Mouse (Mus musculus) embryonic fibroblast, embryonic 13.5 days (primary cell): ENCODE results near the gene Fam184b. TPM values are rescaled to one million over a fixed set of nuclear protein-coding genes. Genes with fewer than 3 reads are reported as not detected.
A peak's percentile ranks its signal among the peaks of the same experiment; 100 is the strongest.

ENCODE experiments used
- H3K27ac ChIP-seq: 2 replicates; pipeline ENCODE4 v1.5.1; 2012; ENCODE audit warnings: low read length, control low read depth, inconsistent platforms; ENCODE audit not compliant: insufficient read depth
- H3K4me1 ChIP-seq: 2 replicates; pipeline ENCODE4 v1.6.1; 2011; ENCODE audit warnings: low read length; ENCODE audit not compliant: control insufficient read depth, insufficient read depth
- H3K4me3 ChIP-seq: 2 replicates; pipeline ENCODE4 v1.5.1; 2011; ENCODE audit warnings: mild to moderate bottlenecking, control low read depth, low read length; ENCODE audit not compliant: insufficient read depth
- CTCF ChIP-seq: IDR thresholded peaks from 2 replicates; pipeline ENCODE4 v1.5.1; 2011; ENCODE audit warnings: mild to moderate bottlenecking, control low read depth, low read length, moderate library complexity, borderline replicate concordance; ENCODE audit not compliant: insufficient read depth
- POLR2A ChIP-seq: IDR thresholded peaks from 2 replicates; pipeline ENCODE4 v1.6.1; 2011; ENCODE audit warnings: low read depth, mild to moderate bottlenecking, control low read depth, low read length, moderate library complexity
- polyA plus RNA-seq: library from polyadenylated mRNA; stranded (reverse); fragments of >200 nt; gene quantifications from 2 replicates; pipeline ENCODE4 v1.2.4, GENCODE M21; 2011; ENCODE audit warnings: low read depth; ENCODE audit not compliant: missing spikeins, insufficient read length

Fam184b gene
- polyA plus RNA-seq, 1 experiment, result not detected

GRCm38 (mm10) chr5:45564054-45564453 is 75.4 kb downstream of the Fam184b start:
- H3K4me1 ChIP-seq, result no peaks in the 10 kb centered on the region
- H3K4me3 ChIP-seq, result no peak overlapping the region
- H3K27ac ChIP-seq, result no peak overlapping the region
- TF ChIP-seq POLR2A (no peak), CTCF (no peak)

GRCm38 (mm10) chr5:45549586-45549985 is 89.8 kb downstream of the Fam184b start:
- Histone ChIP-seq H3K27ac (no peak overlapping the region), H3K4me3 (no peak overlapping the region), H3K4me1 (no peaks in the 10 kb centered on the region)
- TF ChIP-seq POLR2A, result no peak

GRCm38 (mm10) chr5:45543374-45543773 is 96.0 kb downstream of the Fam184b start:
- H3K27ac ChIP-seq, result no peak overlapping the region
- no peaks in the 10 kb centered on the region for H3K4me1 ChIP-seq
- TF ChIP-seq CTCF, result no peak
- no peak for TF ChIP-seq POLR2A
- H3K4me3 ChIP-seq, result no peak overlapping the region

- TF ChIP-seq CTCF (no peak), POLR2A (no peak)
- no peak overlapping the region for H3K4me3 ChIP-seq
These were observed 99.9 kb downstream of the Fam184b start for GRCm38 (mm10) chr5:45539502-45539901.

GRCm38 (mm10) chr5:45535177-45535576 is 104.2 kb downstream of the Fam184b start:
- TF ChIP-seq POLR2A, result no peak
- no peak for TF ChIP-seq CTCF
- Histone ChIP-seq H3K4me3 (no peak overlapping the region), H3K27ac (no peak overlapping the region), H3K4me1 (no peaks in the 10 kb centered on the region)

More at GRCm38 (mm10) chr5:45539502-45539901, 99.9 kb downstream of the Fam184b start:
- H3K4me1 ChIP-seq, result no peaks in the 10 kb centered on the region
- H3K27ac ChIP-seq, result no peak overlapping the region

- H3K4me1 ChIP-seq, result no peaks in the 10 kb centered on the region
- peak; percentile 33; the same call in 1 of the 2 replicates for TF ChIP-seq CTCF
- no peak for TF ChIP-seq POLR2A
- no peak overlapping the region for H3K4me3 ChIP-seq
- H3K27ac ChIP-seq, result no peak overlapping the region
These were observed 104.9 kb downstream of the Fam184b start for GRCm38 (mm10) chr5:45534319-45535098.

- TF ChIP-seq CTCF, result no peak
- TF ChIP-seq POLR2A, result no peak
- Histone ChIP-seq H3K27ac (no peak overlapping the region), H3K4me1 (no peaks in the 10 kb centered on the region), H3K4me3 (no peak overlapping the region)
These were observed 109.7 kb downstream of the Fam184b start for GRCm38 (mm10) chr5:45529696-45530095.

- no peak overlapping the region for H3K27ac ChIP-seq
- H3K4me3 ChIP-seq, result no peak overlapping the region
- H3K4me1 ChIP-seq, result peaks cover 3% of the 10 kb centered on the region; the same call in 1 of the 2 replicates
- TF ChIP-seq CTCF (no peak), POLR2A (no peak)
These were observed 113.1 kb downstream of the Fam184b start for GRCm38 (mm10) chr5:45526338-45526737.

GRCm38 (mm10) chr5:45525101-45525500 is 114.3 kb downstream of the Fam184b start:
- no peak for TF ChIP-seq POLR2A
- no peak for TF ChIP-seq CTCF
- H3K4me1 ChIP-seq, result peaks cover 3% of the 10 kb centered on the region; the same call in 1 of the 2 replicates
- no peak overlapping the region for H3K27ac ChIP-seq
- H3K4me3 ChIP-seq, result no peak overlapping the region

- TF ChIP-seq POLR2A (no peak), CTCF (no peak)
- H3K4me3 ChIP-seq, result peak overlapping the region; percentile 99
- no peak overlapping the region for H3K27ac ChIP-seq
- H3K4me1 ChIP-seq, result peaks cover 3% of the 10 kb centered on the region; the same call in 1 of the 2 replicates
These were observed 117.8 kb downstream of the Fam184b start for GRCm38 (mm10) chr5:45521601-45522000.
